ENCODE assay signal across 8 mouse cellular contexts in the genomic region with DNA sequence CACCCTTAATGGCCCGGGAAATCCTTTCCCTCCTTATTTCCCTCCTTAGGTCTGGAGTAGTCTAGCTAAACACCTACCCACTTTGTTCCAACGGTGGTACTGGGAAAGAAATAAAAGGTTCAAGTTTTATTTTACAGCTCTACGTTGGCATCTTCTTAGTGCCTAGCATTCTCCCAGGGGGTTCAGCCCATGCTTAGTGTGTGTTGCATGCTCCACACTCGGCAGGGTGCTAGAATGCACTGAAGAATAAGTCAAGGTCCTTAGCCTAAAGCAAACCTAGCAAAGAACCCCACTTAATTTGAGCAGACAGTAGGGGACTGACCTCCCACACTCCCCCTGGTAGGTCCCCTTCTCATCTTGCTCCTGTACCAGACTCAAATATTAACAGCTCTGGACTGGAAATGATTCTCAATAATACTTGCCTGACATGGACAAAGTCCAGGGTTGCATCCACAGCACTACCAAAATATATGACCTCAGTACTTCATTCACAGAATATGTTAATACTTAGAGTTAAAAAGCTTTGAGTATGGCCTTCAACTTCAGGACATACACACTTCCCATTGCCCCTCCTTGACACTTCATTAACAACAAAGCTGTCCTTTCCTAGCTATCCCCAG. TPM values are rescaled to one million over a fixed set of nuclear protein-coding genes. Genes with fewer than 3 reads are reported as not detected.
DNase-seq lines count a peak whose midpoint lies in the region; ATAC-seq and TF ChIP-seq lines count a peak whose summit lies in the region.

No protein-coding gene starts in this region.

- no peaks in the 10 kb centered on the region for H3K9me3 ChIP-seq in forebrain, embryonic 11.5 days (ENCODE audit: control insufficient read depth, low read length)
- H3K9me3 ChIP-seq in kidney, embryonic 14.5 days (ENCODE audit: control insufficient read depth, low read length), result no peaks in the 10 kb centered on the region

- no peaks in the 10 kb centered on the region for H3K79me2 ChIP-seq in myocyte (ENCODE audit: control insufficient read depth, insufficient read depth)

- peak overlapping the region; percentile 67 for H3K4me2 ChIP-seq in forebrain, embryonic 11.5 days (ENCODE audit: low read depth, low read length, severe bottlenecking)
- H3K4me2 ChIP-seq in kidney, embryonic 14.5 days (replicated peaks; ENCODE audit: low read depth, low read length), result peak overlapping the region; percentile 82
- H3K4me2 ChIP-seq in myocyte (ENCODE audit: low read depth), result peak overlapping the region; percentile 99

- no peak for TF ChIP-seq POLR2A in myocyte (IDR thresholded peaks at IDR 0.05; ENCODE audit: insufficient read length, low read depth)

- peak overlapping the region; percentile 96 for H3K4me3 ChIP-seq in forebrain, embryonic 11.5 days (ENCODE audit: low read depth, low read length)
- H3K4me3 ChIP-seq in kidney, embryonic 14.5 days (ENCODE audit: low read length), result peak overlapping the region; percentile 91; the same call in 1 of the 2 replicates
- peak overlapping the region; percentile 25 for H3K4me3 ChIP-seq in myocyte

- H3ac ChIP-seq in myocyte (ENCODE audit: control insufficient read depth, insufficient read length), result no peak overlapping the region

- 18% methylated on average over 4 of the region's 4 CpGs for WGBS in forebrain, embryonic 11.5 days
- WGBS in kidney, embryonic 14.5 days, result 20% methylated on average over 4 of the region's 4 CpGs

- no peak overlapping the region for H3K27ac ChIP-seq in forebrain, embryonic 11.5 days (ENCODE audit: low read depth, low read length)
- H3K27ac ChIP-seq in kidney, embryonic 14.5 days (ENCODE audit: low read depth, low read length), result no peak overlapping the region

- no peak for DNase-seq in frontal cortex, postnatal 14 days (ENCODE audit: low spot score in 2 of 2)
- DNase-seq in ES-CJ7 (ENCODE audit: low read depth, low spot score), result peak; percentile 7
- DNase-seq in forebrain, embryonic 11.5 days (ENCODE audit: low spot score), result no peak
- DNase-seq in frontal cortex, postnatal 25 days (ENCODE audit: low spot score in 2 of 2), result no peak
- DNase-seq in layer of hippocampus, postnatal 25 days (ENCODE audit: extremely low spot score in 1 of 2, low spot score in 1 of 2), result no peak

- H3K36me3 ChIP-seq in forebrain, embryonic 11.5 days (ENCODE audit: control insufficient read depth, insufficient read depth, low read length), result no peaks in the 10 kb centered on the region
- no peaks in the 10 kb centered on the region for H3K36me3 ChIP-seq in kidney, embryonic 14.5 days (ENCODE audit: control insufficient read depth, insufficient read depth, low read length)
- H3K36me3 ChIP-seq in myocyte (ENCODE audit: control insufficient read depth, insufficient read depth), result no peaks in the 10 kb centered on the region

- 0 out of 2 replicates have a peak, but pooled peaks cover 3% of the 10 kb centered on the region for H3K4me1 ChIP-seq in forebrain, embryonic 11.5 days (replicated peaks; ENCODE audit: control insufficient read depth, insufficient read depth, low read length)
- peaks cover 9% of the 10 kb centered on the region; the same call in 1 of the 2 replicates for H3K4me1 ChIP-seq in kidney, embryonic 14.5 days (ENCODE audit: control insufficient read depth, insufficient read depth, low read length)

- H3K9ac ChIP-seq in forebrain, embryonic 11.5 days (ENCODE audit: low read length), result peak overlapping the region; percentile 96
- H3K9ac ChIP-seq in kidney, embryonic 14.5 days (ENCODE audit: low read depth, low read length), result peak overlapping the region; percentile 89; the same call in 1 of the 2 replicates

- peak; percentile 0; the same call in 1 of the 2 replicates for ATAC-seq in frontal cortex, adult (ENCODE audit: low TSS enrichment)
- no peak for ATAC-seq in forebrain, embryonic 11.5 days (replicated peaks; ENCODE audit: low FRiP score)
- no peak for ATAC-seq in kidney, embryonic 14.5 days (ENCODE audit: low FRiP score, low TSS enrichment)

- no peaks in the 10 kb centered on the region for H3K27me3 ChIP-seq in forebrain, embryonic 11.5 days (ENCODE audit: control insufficient read depth, insufficient read depth, low read length)
- 0 out of 2 replicates have a peak, but pooled peaks cover 6% of the 10 kb centered on the region for H3K27me3 ChIP-seq in kidney, embryonic 14.5 days (ENCODE audit: control insufficient read depth, insufficient read depth, low read length)
- H3K27me3 ChIP-seq in myocyte (ENCODE audit: control insufficient read depth, insufficient read depth, insufficient read length), result peaks cover 22% of the 10 kb centered on the region

TF ChIP-seq in myocyte, 11 proteins besides CTCF, POLR2A, EP300 and RAD21:
- TF ChIP-seq POLR2AphosphoS2 (IDR thresholded peaks at IDR 0.05; ENCODE audit: insufficient read length, low read depth), result no peak
- TF ChIP-seq SRF (IDR thresholded peaks at IDR 0.05; ENCODE audit: control insufficient read depth, insufficient read length, low read depth), result no peak
- TF ChIP-seq MYOG (IDR thresholded peaks at IDR 0.05; ENCODE audit: control insufficient read depth in 1 of 3, insufficient read depth in 1 of 3, insufficient read length in 2 of 3, low read depth in 2 of 3), result no peak
- TF ChIP-seq MYOD1 (IDR thresholded peaks at IDR 0.05; ENCODE audit: control insufficient read depth in 1 of 3, insufficient read length in 2 of 3, low read depth in 2 of 3), result no peak
- no peak for TF ChIP-seq TCF12 (IDR thresholded peaks at IDR 0.05; ENCODE audit: insufficient read depth, poor library complexity, severe bottlenecking)
- no peak for TF ChIP-seq USF1 (IDR thresholded peaks at IDR 0.05; ENCODE audit: low read depth)
- no peak for TF ChIP-seq TCF3 (IDR thresholded peaks at IDR 0.05; ENCODE audit: insufficient read length, low read depth)
- no peak for TF ChIP-seq E2F4 (IDR thresholded peaks at IDR 0.05; ENCODE audit: insufficient read depth)
- TF ChIP-seq MAX (IDR thresholded peaks at IDR 0.05; ENCODE audit: low read depth), result no peak
- TF ChIP-seq REST (IDR thresholded peaks at IDR 0.05; ENCODE audit: insufficient read depth, insufficient read length), result no peak
- TF ChIP-seq CEBPB (IDR thresholded peaks at IDR 0.05; ENCODE audit: insufficient read depth, poor library complexity, severe bottlenecking), result no peak
TF ChIP-seq in myocyte: peak in this region for 0.

RNA-seq across cellular contexts. Expression of a gene that starts 0.6 kb away (rescaled TPM):
- 102 and 103 TPM in 2 replicates for polyA plus RNA-seq in forebrain, embryonic 11.5 days (2014; fragmentation: Nextera tagmentation; extraction: Ambion mirVana)
- polyA plus RNA-seq in kidney, embryonic 14.5 days (2014; fragmentation: Nextera tagmentation; extraction: Ambion mirVana), result 41.4 and 57.2 TPM in 2 replicates
- polyA plus RNA-seq in myocyte (2012; fragmentation: generic; extraction: Trizol), result 2.4 TPM
- total RNA-seq in layer of hippocampus, postnatal 25 days (2021), result 100 to 1,000 TPM; 150 to 169 TPM

Comparison
In these comparisons a context has a peak if more than half of its experiments do, and no peak if none do; other contexts are left out.
1. H3K4me3 ChIP-seq: peak in every context shown above with its lines; median percentile 96 in forebrain, embryonic 11.5 days; 91 in kidney, embryonic 14.5 days; 25 in myocyte.
2. RNA of a gene that starts 0.6 kb away (polyA plus RNA-seq): 102 to 103 TPM in forebrain, embryonic 11.5 days and 41.4 to 57.2 TPM in kidney, embryonic 14.5 days; 2.4 TPM in myocyte (single experiment); every median in the first group is over 10 times any median in the second.
3. Peak in every context shown above with its lines, with median percentiles within 50 percentile points of each other: H3K4me2 ChIP-seq.